Mouse (Mus musculus): ENCODE results near the gene Gm4894. TPM values are rescaled to one million over a fixed set of nuclear protein-coding genes. Genes with fewer than 3 reads are reported as not detected.

Gene Gm4894
- total RNA-seq (2018; cell fraction: chromatin; rRNA removed) = not detected
- not detected for total RNA-seq (2018; cell fraction: cytosol; rRNA removed)
- not detected for total RNA-seq (2018; cell fraction: nucleus; rRNA removed)
- polyA plus RNA-seq (2018) = not detected in 3 replicates

- H3K4me3 ChIP-seq (ENCODE audit: inconsistent target) = no peak within 1 kb of the TSS
- WGBS (ENCODE audit: missing documents) = 81% methylated on average over 6 of the region's 6 CpGs
- no peaks in the 10 kb centered on the region for H3K36me3 ChIP-seq (ENCODE audit: inconsistent target)
- H3K79me2 ChIP-seq (ENCODE audit: inconsistent target) = no peaks in the 10 kb centered on the region
- H3K27ac ChIP-seq = no peak within 1 kb of the TSS
These were observed at the start of gene Gm4894 for GRCm38 (mm10) chr9:49250231-49250630. Gene Gm4894 (plus strand): TSS chr9:49250531.

GRCm38 (mm10) chr9:49206331-49206730 is 44.0 kb upstream of the Gm4894 start:
- no peak overlapping the region for H3K27ac ChIP-seq
- WGBS (ENCODE audit: missing documents) = 54% methylated on average over 15 of the region's 15 CpGs

GRCm38 (mm10) chr9:49211493-49211892 is 38.8 kb upstream of the Gm4894 start:
- Histone ChIP-seq H3K79me2 (ENCODE audit: inconsistent target) (no peaks in the 10 kb centered on the region), H3K27ac (no peak overlapping the region), H3K36me3 (ENCODE audit: inconsistent target) (no peaks in the 10 kb centered on the region), H3K4me3 (ENCODE audit: inconsistent target) (no peak overlapping the region)
- 62% methylated on average over 1 of the region's 1 CpGs for WGBS (ENCODE audit: missing documents)

More at GRCm38 (mm10) chr9:49206331-49206730, 44.0 kb upstream of the Gm4894 start:
- H3K36me3 ChIP-seq (ENCODE audit: inconsistent target) = no peaks in the 10 kb centered on the region
- H3K79me2 ChIP-seq (ENCODE audit: inconsistent target) = no peaks in the 10 kb centered on the region
- H3K4me3 ChIP-seq (ENCODE audit: inconsistent target) = no peak overlapping the region

DNA sequence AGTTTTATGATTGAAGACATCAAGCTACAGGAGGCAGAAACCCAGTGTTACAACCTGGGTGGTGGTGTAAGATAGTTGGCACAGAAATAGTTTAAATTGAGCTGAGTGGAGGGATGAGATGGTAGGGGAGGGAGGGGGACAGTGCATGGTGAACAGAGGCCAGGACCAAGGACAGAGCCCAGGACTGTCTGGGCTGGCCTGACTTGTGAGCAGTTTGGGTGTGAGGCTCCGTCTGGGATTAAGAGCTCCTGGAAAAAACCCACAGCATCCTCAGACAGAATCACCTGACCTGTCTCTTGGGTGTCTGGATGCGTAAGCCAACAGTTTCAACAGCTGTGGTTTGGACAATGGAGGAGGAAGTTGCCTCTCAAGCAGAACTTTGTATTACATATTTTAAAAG is 35.6 kb upstream of the Gm4894 start:
- Histone ChIP-seq H3K79me2 (ENCODE audit: inconsistent target) (no peaks in the 10 kb centered on the region), H3K36me3 (ENCODE audit: inconsistent target) (no peaks in the 10 kb centered on the region), H3K27ac (no peak overlapping the region), H3K4me3 (ENCODE audit: inconsistent target) (no peak overlapping the region)
- WGBS (ENCODE audit: missing documents) = 25% methylated on average over 2 of the region's 2 CpGs

DNA sequence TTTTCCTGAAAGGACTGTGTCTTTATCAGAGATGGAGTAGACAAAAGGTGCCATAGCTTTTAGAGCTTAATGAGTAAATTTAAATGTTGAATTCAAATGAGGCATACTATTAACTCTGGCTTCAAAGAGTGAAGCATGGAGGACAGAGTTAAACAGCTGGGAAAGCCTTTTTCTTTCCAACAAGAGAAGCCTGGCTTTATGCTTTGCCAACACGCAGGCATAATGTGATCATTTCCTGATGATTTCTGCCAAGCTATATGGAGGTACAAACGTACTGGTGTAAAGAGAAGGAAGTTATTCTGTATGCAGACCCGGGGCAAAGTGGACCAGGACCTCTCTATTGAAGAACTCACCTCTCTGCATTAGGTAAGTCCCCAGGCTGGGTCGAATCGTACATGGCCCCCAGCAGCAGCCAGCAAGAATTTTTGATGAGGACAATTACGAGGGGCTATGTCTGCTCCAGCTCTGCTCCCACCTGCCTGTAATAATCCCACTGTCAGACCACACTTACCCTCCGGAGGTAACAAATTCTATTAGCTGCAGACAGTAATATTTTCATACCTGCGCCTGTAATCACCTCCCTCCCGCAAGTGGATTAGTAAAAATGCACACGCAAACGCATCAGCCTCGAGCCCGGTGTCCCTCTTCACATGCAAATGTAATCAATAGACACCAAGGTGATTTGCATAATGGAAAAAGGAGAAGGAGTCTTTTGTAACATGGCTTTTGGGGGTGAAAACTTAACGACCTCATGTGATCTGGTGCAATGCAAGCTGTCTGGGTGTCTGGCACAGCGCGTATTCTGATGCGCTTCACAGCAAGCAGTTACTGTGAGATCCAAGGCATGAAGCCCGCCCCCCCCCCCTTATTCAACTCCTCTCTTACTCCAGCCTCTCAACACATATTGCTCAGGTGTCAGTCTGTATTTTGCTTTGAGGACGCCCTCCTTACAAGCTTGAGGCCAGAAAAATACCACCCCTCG is 32.4 kb upstream of the Gm4894 start:
- 76% methylated on average over 20 of the region's 20 CpGs for WGBS (ENCODE audit: missing documents)
- H3K4me3 ChIP-seq (ENCODE audit: inconsistent target) = no peak overlapping the region
- H3K79me2 ChIP-seq (ENCODE audit: inconsistent target) = no peaks in the 10 kb centered on the region
- H3K36me3 ChIP-seq (ENCODE audit: inconsistent target) = no peaks in the 10 kb centered on the region
- H3K27ac ChIP-seq = no peak overlapping the region

DNA sequence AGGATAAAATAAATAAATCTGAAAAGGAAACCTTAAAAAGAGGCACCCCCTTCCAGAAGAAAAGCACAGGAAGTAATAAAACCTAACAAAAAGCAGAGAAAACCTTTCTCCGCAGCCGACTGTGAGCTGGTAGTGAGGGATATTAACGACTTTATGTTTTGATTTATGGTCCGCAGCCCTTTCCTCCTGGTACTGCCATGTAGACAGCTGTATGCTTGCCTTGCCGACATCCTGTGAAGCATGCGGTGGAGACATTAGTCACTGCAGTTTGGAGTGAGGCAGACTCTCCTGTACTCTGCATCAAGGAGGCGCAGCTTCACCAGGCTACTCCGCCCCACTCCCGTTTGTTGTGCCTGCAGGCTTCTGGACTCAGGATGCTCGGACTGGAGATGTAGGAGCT is 25.8 kb upstream of the Gm4894 start:
- WGBS (ENCODE audit: missing documents) = 41% methylated on average over 10 of the region's 10 CpGs
- no peak overlapping the region for H3K27ac ChIP-seq
- H3K79me2 ChIP-seq (ENCODE audit: inconsistent target) = no peaks in the 10 kb centered on the region

GRCm38 (mm10) chr9:49227442-49227841 is 22.9 kb upstream of the Gm4894 start:
- Histone ChIP-seq H3K36me3 (ENCODE audit: inconsistent target) (no peaks in the 10 kb centered on the region), H3K27ac (no peak overlapping the region), H3K4me3 (ENCODE audit: inconsistent target) (no peak overlapping the region), H3K79me2 (ENCODE audit: inconsistent target) (no peaks in the 10 kb centered on the region)
- WGBS (ENCODE audit: missing documents) = 57% methylated on average over 9 of the region's 9 CpGs

More for the DNA sequence above, 25.8 kb upstream of the Gm4894 start:
- Histone ChIP-seq H3K4me3 (ENCODE audit: inconsistent target) (no peak overlapping the region), H3K36me3 (ENCODE audit: inconsistent target) (no peaks in the 10 kb centered on the region)

- WGBS (ENCODE audit: missing documents) = 66% methylated on average over 2 of the region's 2 CpGs
- H3K27ac ChIP-seq = no peak overlapping the region
- no peaks in the 10 kb centered on the region for H3K79me2 ChIP-seq (ENCODE audit: inconsistent target)
- no peaks in the 10 kb centered on the region for H3K36me3 ChIP-seq (ENCODE audit: inconsistent target)
- no peak overlapping the region for H3K4me3 ChIP-seq (ENCODE audit: inconsistent target)
These were observed 21.3 kb upstream of the Gm4894 start for GRCm38 (mm10) chr9:49229054-49229453.

- H3K4me3 ChIP-seq (ENCODE audit: inconsistent target) = no peak overlapping the region
- H3K79me2 ChIP-seq (ENCODE audit: inconsistent target) = no peaks in the 10 kb centered on the region
- no peak overlapping the region for H3K27ac ChIP-seq
- H3K36me3 ChIP-seq (ENCODE audit: inconsistent target) = no peaks in the 10 kb centered on the region
- WGBS (ENCODE audit: missing documents) = 27% methylated on average over 7 of the region's 7 CpGs
These were observed 3.5 kb upstream of the Gm4894 start for GRCm38 (mm10) chr9:49246839-49247238.

GRCm38 (mm10) chr9:49268949-49269348 is 18.6 kb downstream of the Gm4894 start:
- Histone ChIP-seq H3K27ac (no peak overlapping the region), H3K79me2 (ENCODE audit: inconsistent target) (no peaks in the 10 kb centered on the region), H3K4me3 (ENCODE audit: inconsistent target) (no peak overlapping the region), H3K36me3 (ENCODE audit: inconsistent target) (no peaks in the 10 kb centered on the region)
- 83% methylated on average over 5 of the region's 7 CpGs for WGBS (ENCODE audit: missing documents)

- 77% methylated on average over 7 of the region's 7 CpGs for WGBS (ENCODE audit: missing documents)
These were observed 23.2 kb downstream of the Gm4894 start for GRCm38 (mm10) chr9:49273566-49273965.

GRCm38 (mm10) chr9:49275976-49276375 is 25.6 kb downstream of the Gm4894 start:
- Histone ChIP-seq H3K4me3 (ENCODE audit: inconsistent target) (no peak overlapping the region), H3K36me3 (ENCODE audit: inconsistent target) (no peaks in the 10 kb centered on the region), H3K27ac (no peak overlapping the region), H3K79me2 (ENCODE audit: inconsistent target) (no peaks in the 10 kb centered on the region)
- WGBS (ENCODE audit: missing documents) = 78% methylated on average over 4 of the region's 4 CpGs

More at GRCm38 (mm10) chr9:49273566-49273965, 23.2 kb downstream of the Gm4894 start:
- Histone ChIP-seq H3K79me2 (ENCODE audit: inconsistent target) (no peaks in the 10 kb centered on the region), H3K4me3 (ENCODE audit: inconsistent target) (no peak overlapping the region), H3K36me3 (ENCODE audit: inconsistent target) (no peaks in the 10 kb centered on the region), H3K27ac (no peak overlapping the region)

GRCm38 (mm10) chr9:49276542-49277334 is 26.4 kb downstream of the Gm4894 start:
- WGBS (ENCODE audit: missing documents) = 80% methylated on average over 11 of the region's 11 CpGs
- H3K36me3 ChIP-seq (ENCODE audit: inconsistent target) = no peaks in the 10 kb centered on the region
- no peak overlapping the region for H3K27ac ChIP-seq
- no peak overlapping the region for H3K4me3 ChIP-seq (ENCODE audit: inconsistent target)
- H3K79me2 ChIP-seq (ENCODE audit: inconsistent target) = no peaks in the 10 kb centered on the region

DNA sequence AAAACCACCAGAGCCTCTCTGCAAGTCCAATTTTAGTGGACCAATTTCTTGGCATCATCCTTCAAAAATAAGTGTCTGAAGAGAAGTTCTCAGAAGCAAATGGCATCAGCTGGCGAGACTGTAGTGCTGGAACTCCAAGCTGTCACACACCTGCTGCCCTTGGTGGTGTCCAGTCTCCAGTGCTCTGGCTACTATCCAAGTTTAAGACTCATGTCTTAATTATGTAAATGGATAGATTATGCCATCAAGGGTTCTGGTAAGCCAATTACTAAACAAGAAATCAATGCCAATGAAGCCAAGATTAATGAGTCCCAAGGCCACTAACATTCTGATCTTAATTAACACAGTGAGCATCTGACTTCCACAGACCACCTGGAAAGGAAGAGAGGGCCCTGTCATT is 44.8 kb downstream of the Gm4894 start:
- Histone ChIP-seq H3K36me3 (ENCODE audit: inconsistent target) (no peaks in the 10 kb centered on the region), H3K27ac (no peak overlapping the region), H3K79me2 (ENCODE audit: inconsistent target) (no peaks in the 10 kb centered on the region), H3K4me3 (ENCODE audit: inconsistent target) (no peak overlapping the region)
- 67% methylated on average over 1 of the region's 1 CpGs for WGBS (ENCODE audit: missing documents)
